Mouse (Mus musculus) liver, embryonic 16.5 days (tissue): ENCODE data around the gene Zfp366. TPM values are rescaled to one million over a fixed set of nuclear protein-coding genes. Genes with fewer than 3 reads are reported as not detected.

Experiments used
- ATAC-seq: fragments of 200-750 bp; cut with Nextera tagmentation; 2 replicates; pipeline ENCODE4 v1.8.0; 2017; ENCODE audit warnings: low read depth, mild to moderate bottlenecking, moderate number of reproducible peaks, moderate library complexity
- H3K27ac ChIP-seq: fragments of 300-500 bp; sonication (generic); 2 replicates; pipeline ENCODE4 v1.5.1; 2014; ENCODE audit warnings: mild to moderate bottlenecking, low read length
- H3K27me3 ChIP-seq: fragments of 300-500 bp; sonication (generic); 2 replicates; pipeline ENCODE4 v1.6.1; 2014; ENCODE audit warnings: low read depth, low read length, mixed read lengths; ENCODE audit not compliant: control insufficient read depth, insufficient read depth
- H3K36me3 ChIP-seq: fragments of 300-500 bp; sonication (generic); 2 replicates; pipeline ENCODE4 v1.6.1; 2014; ENCODE audit warnings: mild to moderate bottlenecking; ENCODE audit not compliant: control insufficient read depth, insufficient read depth
- H3K4me1 ChIP-seq: fragments of 300-500 bp; sonication (generic); 2 replicates; pipeline ENCODE4 v1.6.1; 2014; ENCODE audit warnings: low read depth, low read length, mixed read lengths; ENCODE audit not compliant: control insufficient read depth
- H3K4me2 ChIP-seq: fragments of 300-500 bp; sonication (generic); 2 replicates; pipeline ENCODE4 v1.6.1; 2014; ENCODE audit warnings: low read depth, low read length, mixed read lengths
- H3K4me3 ChIP-seq: fragments of 300-500 bp; sonication (generic); 2 replicates; pipeline ENCODE4 v1.5.1; 2014; ENCODE audit warnings: low read depth, mild to moderate bottlenecking, low read length
- H3K9ac ChIP-seq: fragments of 300-500 bp; sonication (generic); 2 replicates; pipeline ENCODE4 v1.6.1; 2014; ENCODE audit warnings: low read depth, low read length
- H3K9me3 ChIP-seq: fragments of 300-500 bp; sonication (generic); replicated peaks from 2 replicates; pipeline ENCODE4 v1.6.1; 2016; ENCODE audit warnings: low read length; ENCODE audit not compliant: control insufficient read depth
- WGBS: fragments of 180-500 bp; shearing (Covaris S2); extraction: QIAGEN DNeasy Blood & Tissue Kit; methylation state at CpG from one replicate; pipeline ENCODE4 v1.1.7; 2014; ENCODE audit not compliant: insufficient replicate concordance; 5-methylcytosine and 5-hydroxymethylcytosine counted together
- polyA plus RNA-seq: library from polyadenylated mRNA; unstranded; fragments of >200 nt; fragmentation: Nextera tagmentation; extraction: Ambion mirVana; gene quantifications from 2 replicates; pipeline ENCODE4 v1.2.1, GENCODE M21; 2015

Zfp366 gene
- polyA plus RNA-seq, 1 experiment from 2014 or later: 0.21 TPM

DNA sequence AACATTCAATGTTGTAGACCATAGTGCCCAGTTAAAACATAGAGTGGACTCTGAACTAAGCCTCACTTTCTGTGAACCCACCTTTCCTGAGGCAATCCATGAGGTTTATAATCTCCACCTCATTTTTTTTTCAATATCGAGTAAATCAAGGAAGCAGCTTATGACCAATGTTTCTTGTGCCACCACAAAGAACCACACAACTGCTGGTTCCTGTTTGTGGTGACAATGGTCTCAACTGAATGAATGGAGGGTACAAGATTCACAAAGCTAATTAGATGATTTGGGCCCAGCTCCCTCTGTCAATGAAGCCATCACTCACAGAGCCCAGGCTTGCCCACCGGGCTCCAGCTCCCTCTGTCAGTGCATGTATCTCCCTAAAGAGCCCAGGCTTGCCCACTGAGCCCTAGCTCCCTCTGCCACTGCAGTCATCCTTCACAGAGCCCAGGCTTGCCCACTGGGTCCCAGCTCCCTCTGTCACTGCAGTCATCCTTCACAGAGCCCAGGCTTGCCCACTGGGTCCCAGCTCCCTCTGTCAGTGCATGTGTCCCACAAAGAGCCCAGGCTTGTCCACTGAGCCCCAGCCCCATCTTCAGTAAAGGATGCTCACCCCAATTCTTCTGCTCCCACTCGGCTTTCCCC, 1.2 kb upstream of the Zfp366 start:
- Histone ChIP-seq H3K36me3 (no peaks in the 10 kb centered on the region), H3K27me3 (no peaks in the 10 kb centered on the region), H3K4me2 (no peak overlapping the region), H3K9ac (no peak overlapping the region), H3K4me1 (no peaks in the 10 kb centered on the region), H3K9me3 (no peaks in the 10 kb centered on the region), H3K4me3 (no peak overlapping the region), H3K27ac (no peak overlapping the region)
- WGBS: 34% methylated on average over 3 of the region's 3 CpGs
- ATAC-seq: no peak

DNA sequence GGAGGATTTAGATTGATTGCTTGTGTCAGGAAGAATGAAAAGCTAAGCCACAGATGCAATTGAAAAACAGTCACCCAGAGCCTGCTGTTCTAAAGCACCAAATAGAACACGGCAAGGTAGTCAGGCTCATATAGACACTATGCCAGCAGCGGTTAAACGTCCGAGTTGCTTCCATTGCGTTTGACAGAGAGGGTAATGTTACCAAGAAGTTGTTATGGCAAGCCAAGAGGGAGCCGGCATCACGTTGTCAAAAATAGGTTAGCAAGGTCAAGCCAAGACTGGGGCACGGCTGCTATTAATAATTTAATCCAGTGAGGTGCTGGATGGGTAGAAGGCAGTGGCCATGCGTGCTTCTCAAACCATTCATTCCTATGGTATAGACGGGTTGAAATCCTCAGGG, 950 bp downstream of the Zfp366 start:
- Histone ChIP-seq H3K36me3 (no peaks in the 10 kb centered on the region), H3K4me1 (no peaks in the 10 kb centered on the region), H3K4me3 (no peak overlapping the region), H3K4me2 (no peak overlapping the region), H3K27ac (no peak overlapping the region), H3K9ac (no peak overlapping the region), H3K27me3 (no peaks in the 10 kb centered on the region), H3K9me3 (no peaks in the 10 kb centered on the region)
- 65% methylated on average over 10 of the region's 10 CpGs for WGBS
- no peak for ATAC-seq

DNA sequence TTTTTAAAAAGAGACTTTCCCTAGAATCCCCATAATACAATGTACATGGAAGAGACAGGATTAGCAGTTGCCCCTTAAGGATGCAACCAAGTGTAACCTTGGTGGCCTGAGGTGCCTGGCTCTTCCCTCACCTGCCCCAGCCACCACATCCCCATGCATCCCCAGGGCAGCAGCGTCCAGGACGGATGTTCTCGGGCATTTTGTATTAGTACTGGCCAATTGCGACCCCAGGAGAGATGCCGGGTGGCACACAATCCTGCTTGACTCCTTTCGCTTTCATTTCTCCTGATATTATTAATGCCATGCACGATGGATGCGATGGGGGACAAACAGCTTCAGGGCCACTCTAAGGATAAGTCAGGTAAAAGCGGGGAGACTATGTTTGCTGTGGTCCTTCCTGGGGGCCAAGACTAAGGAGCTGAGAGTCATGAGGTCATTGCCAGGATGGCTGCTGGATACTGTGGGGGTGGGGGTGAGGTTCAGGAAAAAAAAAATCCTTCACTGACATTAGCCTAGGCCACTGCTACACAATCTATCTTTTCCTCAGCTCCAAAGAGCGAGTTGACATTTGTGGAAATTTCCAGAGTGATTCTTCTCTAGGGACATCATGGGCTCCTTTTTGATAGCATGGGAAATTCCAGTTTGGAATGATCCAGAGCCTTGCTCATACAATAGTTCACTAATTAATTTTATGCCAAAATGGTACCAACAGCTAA, 1.7 kb downstream of the Zfp366 start:
- no peaks in the 10 kb centered on the region for H3K36me3 ChIP-seq
- H3K27me3 ChIP-seq: no peaks in the 10 kb centered on the region
- H3K4me3 ChIP-seq: no peak overlapping the region
- no peaks in the 10 kb centered on the region for H3K9me3 ChIP-seq
- WGBS: 70% methylated on average over 10 of the region's 10 CpGs
- no peak overlapping the region for H3K9ac ChIP-seq
- H3K4me1 ChIP-seq: no peaks in the 10 kb centered on the region
- ATAC-seq: no peak
- H3K27ac ChIP-seq: no peak overlapping the region
- H3K4me2 ChIP-seq: no peak overlapping the region

DNA sequence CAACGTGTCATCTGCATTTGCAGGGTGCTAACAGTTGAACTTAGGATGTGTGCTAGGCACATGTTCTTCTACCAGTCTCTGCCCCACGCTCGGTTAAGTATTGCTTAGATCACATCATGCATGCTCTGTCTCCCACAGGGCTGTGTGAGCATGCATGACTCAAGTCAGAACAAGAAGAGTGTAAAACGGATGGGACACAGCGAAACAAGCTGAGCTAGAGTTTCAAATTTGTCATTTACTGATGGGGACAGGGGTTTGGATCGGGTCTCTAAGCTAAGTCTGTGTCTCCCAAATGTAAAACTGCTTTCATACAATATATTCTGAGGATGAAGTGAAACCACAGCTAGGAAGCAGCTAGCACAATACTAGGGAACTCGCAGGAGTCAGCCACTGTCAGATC, 2.2 kb downstream of the Zfp366 start:
- WGBS: 64% methylated on average over 7 of the region's 7 CpGs
- no peak overlapping the region for H3K27ac ChIP-seq
- no peaks in the 10 kb centered on the region for H3K36me3 ChIP-seq
- no peak overlapping the region for H3K4me2 ChIP-seq
- no peak overlapping the region for H3K4me3 ChIP-seq
- ATAC-seq: no peak
- no peak overlapping the region for H3K9ac ChIP-seq
- no peaks in the 10 kb centered on the region for H3K27me3 ChIP-seq
- H3K4me1 ChIP-seq: no peaks in the 10 kb centered on the region
- no peaks in the 10 kb centered on the region for H3K9me3 ChIP-seq

DNA sequence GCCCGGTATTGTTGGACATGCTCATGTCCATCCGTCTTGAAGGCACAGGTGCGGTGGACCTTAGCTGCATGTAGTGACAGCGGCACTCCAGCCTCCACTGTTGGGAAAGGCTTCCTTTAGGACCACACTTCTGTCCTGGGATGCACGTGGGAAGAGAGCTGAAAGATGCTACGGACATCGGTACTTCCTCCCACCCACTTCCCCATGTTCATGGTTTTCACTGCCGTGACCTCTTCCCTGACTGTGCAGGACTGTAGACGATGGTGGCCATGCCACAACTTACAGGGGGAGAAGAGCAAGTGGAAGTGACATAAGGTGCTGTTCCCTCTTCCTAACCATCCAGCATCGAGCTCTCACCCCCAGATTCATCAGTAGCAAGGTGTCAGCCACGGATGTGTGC, 2.8 kb downstream of the Zfp366 start:
- H3K27me3 ChIP-seq: no peaks in the 10 kb centered on the region
- no peak overlapping the region for H3K4me2 ChIP-seq
- no peak overlapping the region for H3K4me3 ChIP-seq
- 56% methylated on average over 11 of the region's 11 CpGs for WGBS
- no peaks in the 10 kb centered on the region for H3K9me3 ChIP-seq
- H3K4me1 ChIP-seq: no peaks in the 10 kb centered on the region
- no peak overlapping the region for H3K9ac ChIP-seq
- H3K36me3 ChIP-seq: no peaks in the 10 kb centered on the region
- no peak for ATAC-seq
- no peak overlapping the region for H3K27ac ChIP-seq

DNA sequence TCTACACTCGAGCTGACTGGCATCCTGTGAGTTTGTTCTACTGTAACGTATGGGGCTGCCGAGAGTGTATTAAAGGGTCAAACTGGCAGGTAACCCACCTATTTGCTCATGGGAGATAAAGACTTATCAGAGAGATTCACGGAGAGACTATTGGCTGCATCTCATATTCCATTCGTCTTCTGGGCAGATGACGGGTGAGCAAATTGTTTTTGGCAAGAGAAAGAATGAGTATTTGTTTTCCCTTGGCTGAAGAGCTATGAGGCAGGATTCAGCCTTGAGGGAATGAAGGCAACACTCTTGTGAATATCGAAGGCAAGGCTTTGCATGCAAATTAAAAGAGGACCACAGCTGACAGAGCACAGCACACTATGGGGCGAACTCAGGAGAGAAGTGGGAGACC, 4.0 kb downstream of the Zfp366 start:
- Histone ChIP-seq H3K27ac (no peak overlapping the region), H3K4me2 (no peak overlapping the region), H3K27me3 (no peaks in the 10 kb centered on the region), H3K9ac (no peak overlapping the region), H3K9me3 (no peaks in the 10 kb centered on the region), H3K4me3 (no peak overlapping the region), H3K4me1 (no peaks in the 10 kb centered on the region), H3K36me3 (no peaks in the 10 kb centered on the region)
- ATAC-seq: no peak
- WGBS: 68% methylated on average over 8 of the region's 8 CpGs

DNA sequence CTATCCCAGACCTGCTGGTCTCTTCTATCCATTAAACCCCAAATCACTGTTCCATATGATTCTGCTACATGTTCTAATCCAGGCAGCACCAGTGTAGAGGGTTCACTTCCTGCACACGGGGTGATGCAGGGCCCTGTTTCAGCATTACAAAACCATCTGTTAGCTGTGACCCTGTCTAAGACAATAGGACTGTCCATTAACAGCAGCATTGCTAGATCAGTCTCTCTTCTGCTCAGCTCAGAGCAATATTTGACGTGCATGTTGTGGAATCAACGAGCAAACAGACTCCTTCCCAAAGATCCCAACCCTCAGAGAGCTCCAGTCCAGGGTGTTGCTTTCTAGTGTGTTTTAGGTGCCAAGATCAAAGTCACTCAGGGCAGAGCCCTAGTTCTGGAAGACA, 5.0 kb downstream of the Zfp366 start:
- no peak overlapping the region for H3K27ac ChIP-seq
- H3K9me3 ChIP-seq: no peaks in the 10 kb centered on the region
- H3K4me3 ChIP-seq: no peak overlapping the region
- H3K9ac ChIP-seq: no peak overlapping the region
- H3K4me2 ChIP-seq: no peak overlapping the region
- 52% methylated on average over 3 of the region's 3 CpGs for WGBS
- H3K36me3 ChIP-seq: no peaks in the 10 kb centered on the region
- no peaks in the 10 kb centered on the region for H3K4me1 ChIP-seq
- H3K27me3 ChIP-seq: no peaks in the 10 kb centered on the region
- ATAC-seq: no peak

DNA sequence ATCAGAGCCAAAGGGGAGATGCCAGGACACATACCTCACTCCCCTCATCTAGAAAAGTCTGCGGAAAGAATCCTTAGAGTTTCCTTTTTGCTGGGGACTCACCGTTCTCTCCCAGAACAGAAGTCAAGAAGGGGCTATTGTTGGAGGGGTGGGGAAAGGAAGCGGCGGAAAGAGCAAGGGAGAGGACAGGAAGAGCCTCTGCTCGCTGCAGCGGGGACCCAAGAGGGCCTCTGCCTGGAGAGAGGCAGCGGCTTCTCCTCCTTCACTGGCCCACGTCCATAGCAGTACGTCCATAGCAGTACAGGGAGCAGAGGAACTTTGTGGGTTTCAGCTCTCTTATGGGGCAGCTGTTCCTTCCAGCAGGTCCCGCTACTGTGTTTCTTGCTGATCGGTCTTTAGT, 5.8 kb downstream of the Zfp366 start:
- WGBS: 17% methylated on average over 11 of the region's 11 CpGs
- Histone ChIP-seq H3K4me1 (no peaks in the 10 kb centered on the region), H3K4me3 (no peak overlapping the region), H3K27ac (no peak overlapping the region), H3K27me3 (no peaks in the 10 kb centered on the region), H3K36me3 (no peaks in the 10 kb centered on the region), H3K9me3 (no peaks in the 10 kb centered on the region), H3K4me2 (no peak overlapping the region), H3K9ac (no peak overlapping the region)
- ATAC-seq: no peak

DNA sequence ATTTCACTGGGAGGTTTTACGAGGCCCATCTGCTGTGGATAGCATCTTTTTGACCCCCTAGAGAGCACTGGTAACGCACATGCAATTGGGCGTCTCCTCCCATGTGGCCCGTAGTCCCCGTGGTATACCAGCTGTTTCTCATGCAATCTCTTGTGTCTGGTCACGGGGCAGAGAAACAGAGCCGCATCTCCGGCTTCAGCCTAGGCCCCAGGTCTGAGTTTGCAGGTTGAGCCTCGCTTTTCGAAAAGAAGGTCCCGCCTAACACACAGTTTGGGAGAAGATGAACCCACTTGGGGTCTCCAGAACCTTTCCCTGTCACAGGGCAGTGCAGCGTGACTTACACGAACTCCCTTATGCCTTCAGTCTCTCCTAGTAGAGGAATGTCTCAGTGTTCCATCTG, 6.4 kb downstream of the Zfp366 start:
- H3K9ac ChIP-seq: no peak overlapping the region
- 66% methylated on average over 13 of the region's 13 CpGs for WGBS
- ATAC-seq: no peak
- H3K36me3 ChIP-seq: no peaks in the 10 kb centered on the region
- no peaks in the 10 kb centered on the region for H3K4me1 ChIP-seq
- H3K27me3 ChIP-seq: no peaks in the 10 kb centered on the region
- H3K9me3 ChIP-seq: no peaks in the 10 kb centered on the region
- H3K4me2 ChIP-seq: no peak overlapping the region
- no peak overlapping the region for H3K27ac ChIP-seq
- H3K4me3 ChIP-seq: no peak overlapping the region
